Mouse (Mus musculus) bone marrow macrophage, adult 2 months (primary cell): ENCODE measurements around the gene Ripk3. TPM values are rescaled to one million over a fixed set of nuclear protein-coding genes. Genes with fewer than 3 reads are reported as not detected.

Experiments used
- H3K27ac ChIP-seq: 2 replicates; pipeline ENCODE4 v1.5.1; 2012; ENCODE audit warnings: low read depth, low read length; ENCODE audit not compliant: insufficient read depth
- H3K4me1 ChIP-seq: 2 replicates; pipeline ENCODE4 v1.6.1; 2012; ENCODE audit warnings: low read length; ENCODE audit not compliant: control insufficient read depth, insufficient read depth
- H3K4me3 ChIP-seq: 2 replicates; pipeline ENCODE4 v1.5.1; 2012; ENCODE audit warnings: mild to moderate bottlenecking, low read length, moderate library complexity; ENCODE audit not compliant: insufficient read depth
- CTCF ChIP-seq: IDR thresholded peaks from 2 replicates; pipeline ENCODE4 v1.5.1; 2012; ENCODE audit warnings: low read depth, mild to moderate bottlenecking, low read length, moderate library complexity
- POLR2A ChIP-seq: IDR thresholded peaks from 2 replicates; pipeline ENCODE4 v1.6.1; 2012; ENCODE audit warnings: mild to moderate bottlenecking, low read depth, low read length, borderline replicate concordance
- polyA plus RNA-seq: library from polyadenylated mRNA; stranded (reverse); fragments of >200 nt; gene quantifications from 2 replicates; pipeline ENCODE4 v1.2.4, GENCODE M21; 2012; ENCODE audit not compliant: missing spikeins, insufficient read depth, insufficient read length

Ripk3 gene
- polyA plus RNA-seq, 1 experiment: 31.8 TPM

- Histone ChIP-seq H3K27ac (no peak overlapping the region), H3K4me3 (peak overlapping the region; percentile 11; the same call in 1 of the 2 replicates), H3K4me1 (peaks cover 3% of the 10 kb centered on the region; the same call in 1 of the 2 replicates)
- TF ChIP-seq CTCF (no peak), POLR2A (no peak)
Observed at GRCm38 (mm10) chr14:55814885-55815284, 26.2 kb upstream of the Ripk3 start.

- no peak for TF ChIP-seq POLR2A
- TF ChIP-seq CTCF: no peak
- Histone ChIP-seq H3K4me3 (no peak overlapping the region), H3K27ac (no peak overlapping the region), H3K4me1 (peaks cover 23% of the 10 kb centered on the region)
Observed at GRCm38 (mm10) chr14:55795380-55796163, 6.9 kb upstream of the Ripk3 start.

DNA sequence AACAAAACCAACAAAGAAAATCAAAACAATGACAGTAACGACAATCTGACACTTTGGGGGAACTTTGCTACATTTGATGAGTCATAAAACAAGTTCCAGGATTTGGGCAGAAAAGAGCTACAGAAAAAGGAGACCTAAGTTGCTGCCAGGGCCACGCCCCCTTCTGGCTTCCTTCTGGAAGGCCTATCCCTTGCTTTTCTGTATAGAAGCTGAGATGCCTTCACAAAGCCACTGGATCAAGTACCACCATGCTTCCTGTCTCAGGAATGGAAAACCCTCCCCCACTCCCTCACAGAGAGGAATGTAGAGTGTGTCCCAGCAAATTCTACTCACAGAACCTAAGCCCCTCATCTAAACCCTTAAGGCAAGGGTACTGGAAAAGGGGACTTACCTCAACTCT is 5.3 kb upstream of the Ripk3 start:
- H3K4me3 ChIP-seq: no peak overlapping the region
- H3K4me1 ChIP-seq: peaks cover 23% of the 10 kb centered on the region
- H3K27ac ChIP-seq: peak overlapping the region; percentile 31; the same call in 1 of the 2 replicates
- no peak for TF ChIP-seq POLR2A
- no peak for TF ChIP-seq CTCF

GRCm38 (mm10) chr14:55793461-55793860 is 4.8 kb upstream of the Ripk3 start:
- H3K4me1 ChIP-seq: peaks cover 26% of the 10 kb centered on the region
- no peak overlapping the region for H3K4me3 ChIP-seq
- TF ChIP-seq POLR2A (no peak), CTCF (no peak)
- peak overlapping the region; percentile 31; the same call in 1 of the 2 replicates for H3K27ac ChIP-seq

GRCm38 (mm10) chr14:55787731-55788130 is 934 bp downstream of the Ripk3 start:
- TF ChIP-seq POLR2A (no peak), CTCF (no peak)
- Histone ChIP-seq H3K4me1 (peaks cover 7% of the 10 kb centered on the region; the same call in 1 of the 2 replicates), H3K4me3 (peak overlapping the region; percentile 66), H3K27ac (no peak overlapping the region)

GRCm38 (mm10) chr14:55785195-55785594 is 3.5 kb downstream of the Ripk3 start:
- H3K4me1 ChIP-seq: peaks cover 7% of the 10 kb centered on the region; the same call in 1 of the 2 replicates
- TF ChIP-seq POLR2A: no peak
- no peak for TF ChIP-seq CTCF
- no peak overlapping the region for H3K4me3 ChIP-seq
- H3K27ac ChIP-seq: no peak overlapping the region

DNA sequence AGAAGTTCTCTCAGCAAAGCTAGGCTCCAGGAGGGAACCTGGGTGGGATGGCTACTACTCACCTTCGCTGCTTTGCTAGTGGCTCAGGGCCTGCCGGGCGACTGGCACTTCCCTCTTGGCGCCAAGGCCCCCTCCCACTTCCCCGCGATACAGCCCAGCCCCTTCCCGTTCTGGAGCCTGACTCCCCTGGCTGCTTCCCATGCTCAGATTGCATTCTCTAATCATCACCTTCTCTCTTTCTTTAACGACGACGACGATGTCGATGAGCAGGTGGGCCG is 4.8 kb downstream of the Ripk3 start, which contains the start of gene Adcy4:
Gene Adcy4, minus strand, starts transcription at position 138 of the 278 bp plus-strand sequence.
- no peak for TF ChIP-seq CTCF
- TF ChIP-seq POLR2A: no peak
- Histone ChIP-seq H3K4me1 (peaks cover 6% of the 10 kb centered on the region; the same call in 1 of the 2 replicates), H3K4me3 (no peak within 1 kb of the TSS), H3K27ac (no peak within 1 kb of the TSS)

DNA sequence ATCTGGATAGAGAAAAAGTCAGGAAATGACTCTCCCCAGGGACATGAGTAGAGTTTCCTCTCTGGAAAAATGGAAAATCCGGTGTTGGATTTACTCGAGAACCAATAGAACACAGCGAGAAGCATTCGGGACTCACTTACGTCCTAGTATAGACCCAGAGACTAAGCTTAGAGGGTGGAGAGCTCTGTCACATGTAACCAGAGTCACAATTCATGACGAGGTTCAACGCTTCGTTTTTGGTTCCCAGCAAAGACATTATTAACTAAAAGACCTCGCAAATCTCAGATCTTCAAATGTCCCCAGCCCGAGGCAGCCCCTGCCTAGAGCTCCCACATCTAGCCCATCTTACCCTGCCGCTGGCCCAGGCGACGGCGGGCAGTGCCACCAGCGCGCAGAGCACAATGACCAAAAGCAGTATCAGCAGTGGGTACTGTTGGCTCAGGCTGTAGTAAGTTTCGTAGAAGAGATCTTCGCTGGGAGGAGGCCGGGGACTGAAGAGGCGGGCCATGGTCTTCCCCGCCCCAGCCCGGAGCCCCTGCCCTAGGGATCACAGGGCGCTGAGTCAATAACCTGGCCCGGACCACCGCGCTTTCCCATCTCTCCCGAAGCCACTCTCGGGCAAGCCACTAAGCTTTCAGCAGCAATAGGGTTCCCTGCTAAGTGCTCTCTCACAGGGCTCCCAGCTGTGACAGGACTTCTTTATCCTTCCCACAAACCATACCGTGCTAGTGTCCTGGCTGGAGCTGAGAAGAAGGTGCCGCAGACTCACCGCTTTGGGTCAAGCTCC is 5.3 kb downstream of the Ripk3 start:
- no peak for TF ChIP-seq CTCF
- TF ChIP-seq POLR2A: no peak
- Histone ChIP-seq H3K27ac (no peak overlapping the region), H3K4me3 (no peak overlapping the region), H3K4me1 (0 out of 2 replicates have a peak, but pooled peaks cover 5% of the 10 kb centered on the region)

DNA sequence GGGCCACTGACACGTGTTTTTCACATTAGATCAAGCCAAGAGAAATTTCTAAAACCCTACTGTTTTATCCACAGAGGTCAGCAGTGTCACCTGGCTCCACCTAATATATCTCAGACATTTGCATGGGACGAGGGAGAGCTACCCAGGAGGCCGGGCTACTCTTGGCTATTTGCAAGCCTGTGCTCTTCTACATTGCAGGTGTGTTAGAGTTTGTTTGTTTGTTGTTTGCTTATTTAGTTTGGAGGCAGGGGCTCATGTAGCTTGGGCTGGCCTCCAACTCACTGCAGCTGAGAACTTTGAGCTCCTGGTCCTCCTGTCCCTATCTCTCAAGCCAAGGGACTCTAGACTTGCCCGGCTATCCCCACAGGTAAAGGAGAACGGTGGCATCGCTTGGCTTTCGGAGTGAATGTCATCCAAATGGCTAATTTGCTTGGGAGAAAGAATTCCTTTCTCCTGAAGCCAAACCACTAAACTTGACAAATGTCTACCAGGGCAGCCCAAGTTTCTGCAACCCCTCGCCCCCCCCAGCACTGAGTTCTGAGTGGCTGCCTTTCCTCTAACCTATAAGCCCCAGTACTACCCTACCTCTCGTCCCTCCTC is 6.2 kb downstream of the Ripk3 start:
- Histone ChIP-seq H3K27ac (no peak overlapping the region), H3K4me3 (no peak overlapping the region), H3K4me1 (peaks cover 5% of the 10 kb centered on the region)
- TF ChIP-seq POLR2A (no peak), CTCF (no peak)
